Mouse (Mus musculus): ENCODE results near the gene Sprr2a1.
"Not testable (repeated sequence)": the region's sequence is repeated elsewhere in the genome, so short reads cannot be mapped to it uniquely, and the experiment has no call there.

- TF ChIP-seq POLR2A (IDR thresholded peaks at IDR 0.05; ENCODE audit: insufficient read depth, low read depth, low read length); CTCF (IDR thresholded peaks at IDR 0.05); EP300 (IDR thresholded peaks at IDR 0.05; ENCODE audit: insufficient read depth, low read depth, low read length): not testable (repeated sequence)
Measured at GRCm38 (mm10) chr3:92238736-92239135, 23.1 kb downstream of the Sprr2a1 start.

Measured in heart, adult 2 months (tissue).